Mouse (Mus musculus): ENCODE data around the gene Wdr66.

Wdr66 gene

GRCm38 (mm10) chr5:123364302-123364971 is 112.5 kb downstream of the Wdr66 start:
- DNase-seq, result no peak

GRCm38 (mm10) chr5:123368869-123369488 is 117.1 kb downstream of the Wdr66 start:
- peak; percentile 44 for DNase-seq

GRCm38 (mm10) chr5:123370049-123370448 is 118.1 kb downstream of the Wdr66 start:
- DNase-seq, result no peak

GRCm38 (mm10) chr5:123375262-123375661 is 123.4 kb downstream of the Wdr66 start:
- no peak for DNase-seq

GRCm38 (mm10) chr5:123375793-123376452 is 124.0 kb downstream of the Wdr66 start:
- no peak for DNase-seq

GRCm38 (mm10) chr5:123376569-123376968 is 124.7 kb downstream of the Wdr66 start:
- peak; percentile 67 for DNase-seq
